Mouse (Mus musculus): Measurements from ENCODE around the gene Tns3. TPM values are rescaled to one million over a fixed set of nuclear protein-coding genes. Genes with fewer than 3 reads are reported as not detected.

The Tns3 gene
- total RNA-seq (2021): 10 to 100 TPM; 22.3 to 23.2 TPM
- long read RNA-seq, experiment 1, partial matches to known transcripts: 0 of 3 reads
- long read RNA-seq, experiment 1, other reads (novel, unspliced or antisense): 3 of 3 reads
- long read RNA-seq, experiment 2, partial matches to known transcripts: 2 of 3 reads
- long read RNA-seq, experiment 2, other reads (novel, unspliced or antisense): 1 of 3 reads

DNA sequence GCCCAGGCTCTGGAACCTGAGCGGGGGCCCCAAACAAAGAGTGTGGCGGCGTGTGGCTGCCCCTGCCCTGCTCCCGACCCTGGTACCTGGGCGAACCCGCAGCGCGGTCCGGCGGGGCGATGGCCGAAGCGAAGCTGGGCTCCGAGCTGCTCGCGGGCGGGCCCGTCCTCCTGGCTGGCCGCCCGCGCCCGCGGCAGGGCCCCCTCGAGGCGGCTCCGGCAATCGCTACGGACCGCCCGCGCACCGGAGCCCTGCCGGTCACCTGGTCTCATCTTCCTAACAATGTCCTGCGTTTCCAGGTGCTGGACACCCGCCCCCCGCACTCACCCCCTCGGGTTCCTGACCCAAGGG, at the start of gene Tns3:
TSS of gene Tns3 (minus strand) at position 143 of the 351 bp plus-strand sequence.
- peak in 1 of 2 experiments; percentile 66 for DNase-seq

DNA sequence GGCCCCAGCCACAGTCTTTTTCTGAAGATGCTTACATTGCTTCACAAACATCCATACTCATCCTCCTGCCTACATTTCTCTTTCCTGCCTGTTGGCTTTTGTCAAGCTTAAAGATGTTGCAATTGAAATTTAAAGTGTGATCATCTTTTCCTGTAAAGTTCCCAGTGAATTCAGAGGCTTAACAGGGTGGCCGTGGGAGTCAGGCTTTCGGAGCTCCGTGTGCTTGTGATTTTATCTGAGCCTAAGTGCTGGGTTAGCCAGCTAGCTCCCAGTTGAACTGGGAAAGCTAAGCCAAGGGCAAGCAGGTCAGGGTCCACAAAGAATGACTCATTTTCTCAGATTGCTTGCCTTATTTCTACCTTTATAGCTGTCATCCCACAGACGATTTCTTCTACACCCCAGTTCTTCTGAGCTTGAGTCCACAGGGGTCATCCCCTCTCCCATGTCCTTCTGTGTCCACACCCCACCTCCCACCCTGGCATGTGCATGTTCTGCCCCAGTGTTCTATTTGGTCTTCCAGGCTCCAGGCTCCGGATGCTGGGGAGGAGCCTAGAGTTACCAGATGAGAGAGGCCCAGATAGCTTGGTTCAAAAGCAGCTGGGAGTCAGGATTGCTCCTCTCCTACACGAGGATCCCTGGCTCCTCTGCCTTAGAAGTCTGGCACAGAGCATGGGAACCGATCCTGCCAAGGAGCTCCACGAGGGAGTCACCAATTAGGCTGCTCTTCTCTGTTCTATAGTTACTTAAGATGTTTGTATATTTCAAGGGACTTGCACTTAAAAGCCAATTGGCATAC, 42.1 kb upstream of the Tns3 start:
- DNase-seq: peak; percentile 26 to 58

DNA sequence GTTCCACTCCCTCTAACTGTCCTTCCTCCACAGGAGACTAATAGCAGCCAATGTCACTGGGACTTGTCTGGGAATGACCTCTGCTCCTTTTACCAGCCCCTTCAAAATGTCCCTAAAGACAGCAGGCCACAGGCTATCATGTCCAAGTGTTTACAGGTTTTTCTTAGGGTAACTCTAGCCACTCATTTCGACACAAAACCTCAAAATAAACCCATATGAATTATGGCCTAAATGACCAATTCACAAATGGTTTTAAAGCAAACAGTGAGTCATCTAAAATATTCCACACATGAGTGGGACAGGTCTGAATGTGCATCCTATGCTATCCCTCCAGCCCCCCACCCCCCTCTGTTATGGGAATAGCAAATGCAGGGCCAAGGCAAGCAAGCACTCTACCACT, 40.8 kb upstream of the Tns3 start:
- DNase-seq: no peak

DNA sequence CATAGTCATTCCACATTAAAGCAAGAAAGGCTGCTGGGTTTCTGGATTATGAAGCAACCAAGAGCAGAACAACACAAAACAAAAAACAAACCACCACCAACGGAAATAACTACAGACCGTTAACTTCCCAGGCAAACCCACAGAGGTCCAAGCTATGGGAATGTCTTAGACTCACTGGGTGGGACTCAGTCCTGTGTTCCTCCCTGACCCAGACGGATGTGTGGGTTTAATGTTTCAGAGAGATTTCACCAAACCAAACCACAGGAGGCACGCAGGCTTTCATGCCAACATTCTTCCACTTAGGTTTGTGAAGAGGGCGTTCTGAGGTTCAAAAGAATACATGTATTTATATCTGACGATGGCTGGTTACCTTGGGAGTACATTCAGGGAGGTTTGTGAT, 39.5 kb upstream of the Tns3 start:
- no peak for DNase-seq

DNA sequence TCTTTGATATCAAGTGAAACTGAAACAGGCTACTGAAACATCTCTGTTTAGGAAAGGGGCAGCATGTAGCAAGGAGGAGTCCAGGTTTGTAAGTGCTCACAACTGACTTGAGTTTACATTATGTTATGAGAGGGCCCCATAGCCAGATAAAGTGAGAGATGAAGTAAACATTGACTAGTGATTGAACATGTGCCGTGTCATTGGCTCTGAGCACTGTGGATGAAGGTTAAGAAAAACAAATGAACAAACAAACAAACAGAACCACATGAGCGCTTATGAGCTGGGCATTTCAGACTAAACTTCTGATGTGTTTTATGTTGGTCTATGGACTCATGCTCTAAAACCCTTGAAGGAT, 38.2 kb upstream of the Tns3 start:
- no peak for DNase-seq

DNA sequence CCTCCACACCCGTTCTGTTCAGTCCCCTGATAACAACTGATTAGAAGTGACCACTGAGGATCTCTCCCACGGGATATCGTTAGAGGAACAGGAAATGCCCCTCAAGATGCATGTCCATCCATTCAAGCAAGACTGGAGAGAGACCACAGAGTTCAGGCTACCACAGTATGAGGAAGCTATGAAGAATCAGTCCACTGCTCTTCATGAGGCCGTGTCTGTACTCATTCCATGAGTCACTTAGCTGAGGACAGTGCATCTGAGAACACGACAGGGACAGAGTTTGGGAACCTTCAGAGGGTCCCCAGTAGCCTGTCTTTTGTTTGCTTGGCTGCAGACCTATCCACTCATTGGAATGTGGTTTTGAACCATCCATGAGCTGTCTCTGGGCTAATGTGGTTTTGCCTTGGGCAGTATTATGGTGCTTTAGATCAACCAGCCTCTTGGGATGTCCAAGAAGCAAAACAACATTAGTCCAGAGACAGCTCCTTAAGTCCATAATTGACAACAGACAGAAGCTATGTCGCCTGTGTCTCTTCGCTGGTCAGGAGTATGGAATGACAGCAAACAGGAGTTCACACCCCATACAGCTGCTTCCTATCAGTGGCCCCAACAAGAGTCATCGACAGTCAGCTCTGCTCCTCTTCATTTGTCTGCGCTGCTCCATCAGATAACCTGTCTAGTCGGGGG, 37.7 kb upstream of the Tns3 start:
- DNase-seq: no peak

DNA sequence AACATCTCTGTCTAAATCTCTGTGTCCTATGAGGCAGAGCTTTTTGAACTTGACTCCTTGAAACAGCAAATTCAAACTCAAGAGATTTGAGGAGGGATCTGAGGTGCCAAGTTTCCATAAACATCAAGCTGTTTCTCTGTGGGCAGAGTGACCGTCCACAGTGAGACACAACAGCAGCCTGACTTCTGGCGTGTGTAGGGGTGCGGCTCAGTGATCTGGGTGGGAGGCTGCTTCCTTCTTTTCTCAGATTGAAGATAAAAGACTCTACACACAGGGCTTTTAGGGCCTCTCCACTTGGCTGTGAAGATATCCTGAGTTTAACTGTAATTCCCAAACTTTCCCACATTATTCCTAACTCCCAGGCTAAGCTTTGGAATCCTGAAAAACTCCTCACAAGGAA, 37.1 kb upstream of the Tns3 start:
- DNase-seq: peak in 1 of 2 experiments; percentile 14

DNA sequence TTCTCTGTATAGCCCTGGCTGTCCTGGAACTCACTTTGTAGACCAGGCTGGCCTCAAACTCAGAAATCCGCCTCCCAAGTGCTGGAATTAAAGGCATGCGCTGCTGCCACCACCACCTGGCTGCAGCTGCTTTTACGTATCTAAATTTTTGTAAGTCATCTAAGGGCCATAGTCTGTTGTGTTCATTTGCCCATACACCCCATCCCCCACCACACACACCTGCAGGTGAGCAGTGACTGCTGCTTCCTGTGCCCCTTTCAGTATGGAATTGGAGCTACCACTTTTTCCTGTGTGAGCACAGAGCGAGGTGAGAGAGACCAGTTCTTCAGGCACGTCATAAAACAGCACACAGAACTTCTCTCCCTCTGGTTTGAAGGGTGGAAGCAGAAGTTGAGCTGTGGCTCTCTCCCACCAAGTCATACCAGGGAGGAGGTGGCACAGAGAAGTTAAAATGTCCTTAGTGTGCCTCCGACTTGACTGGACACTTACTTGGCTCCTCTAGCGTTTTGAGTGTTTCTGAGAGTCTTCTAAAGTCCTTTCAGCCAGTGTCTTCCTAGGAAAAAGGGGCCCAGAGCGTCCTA, 36.4 kb upstream of the Tns3 start:
- DNase-seq: no peak

DNA sequence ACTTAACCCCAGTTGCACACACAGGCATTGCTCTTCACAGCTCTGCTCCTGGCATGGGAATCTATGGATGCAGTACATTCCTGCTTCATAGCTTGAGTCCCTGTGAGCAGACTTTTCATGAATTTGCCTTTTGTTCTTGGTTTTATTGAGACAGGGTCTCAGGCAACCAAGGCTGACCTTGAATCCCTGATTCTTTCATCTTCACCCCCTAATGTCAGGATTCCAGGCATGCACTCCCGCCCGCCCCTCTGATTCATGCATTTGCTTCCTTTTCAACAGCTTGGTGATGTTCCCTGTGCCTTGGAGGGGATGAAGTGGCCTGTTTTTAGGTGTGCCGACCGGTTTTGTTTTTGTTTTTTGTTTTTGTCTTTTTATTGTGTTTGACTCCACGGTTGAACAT, 35.4 kb upstream of the Tns3 start:
- DNase-seq: no peak

DNA sequence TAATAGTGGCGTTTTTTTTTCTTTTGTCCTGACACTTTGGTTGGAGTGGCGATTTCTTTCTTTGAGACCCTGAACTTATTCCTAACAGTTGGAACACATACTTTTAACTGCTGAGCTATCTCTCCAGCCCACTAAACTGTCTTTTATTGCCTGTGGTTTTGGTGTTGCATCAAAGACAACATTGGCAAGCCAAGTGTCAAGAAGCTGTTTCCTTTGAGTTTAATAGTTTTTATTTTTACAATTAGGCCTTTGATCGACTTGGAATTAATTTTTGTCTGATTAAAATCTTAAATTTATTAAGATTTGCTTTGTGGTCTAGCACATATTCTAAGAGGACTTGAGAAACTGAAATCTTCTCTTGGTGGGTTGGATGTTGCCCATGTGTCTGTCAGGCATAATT, 33.3 kb upstream of the Tns3 start:
- DNase-seq: no peak

DNA sequence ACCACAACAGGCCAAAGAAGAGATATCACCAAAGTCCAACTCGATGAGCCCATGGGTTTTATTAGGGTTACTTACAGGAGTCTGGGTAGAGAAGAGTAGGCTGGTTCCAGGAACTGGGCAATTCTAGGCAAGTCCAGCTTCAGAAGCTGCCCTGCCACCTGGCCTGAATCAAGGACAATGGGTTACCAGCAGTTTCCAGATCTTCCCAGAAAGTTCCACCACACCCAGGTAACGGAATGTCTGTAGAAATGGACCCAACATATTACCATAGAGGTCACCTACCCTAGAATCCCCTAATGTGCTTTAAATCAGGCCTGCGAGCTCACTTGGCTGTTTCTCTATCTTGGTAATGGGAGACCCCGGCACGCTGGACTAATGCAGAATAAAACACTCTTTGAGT, 29.8 kb upstream of the Tns3 start:
- no peak for DNase-seq

DNA sequence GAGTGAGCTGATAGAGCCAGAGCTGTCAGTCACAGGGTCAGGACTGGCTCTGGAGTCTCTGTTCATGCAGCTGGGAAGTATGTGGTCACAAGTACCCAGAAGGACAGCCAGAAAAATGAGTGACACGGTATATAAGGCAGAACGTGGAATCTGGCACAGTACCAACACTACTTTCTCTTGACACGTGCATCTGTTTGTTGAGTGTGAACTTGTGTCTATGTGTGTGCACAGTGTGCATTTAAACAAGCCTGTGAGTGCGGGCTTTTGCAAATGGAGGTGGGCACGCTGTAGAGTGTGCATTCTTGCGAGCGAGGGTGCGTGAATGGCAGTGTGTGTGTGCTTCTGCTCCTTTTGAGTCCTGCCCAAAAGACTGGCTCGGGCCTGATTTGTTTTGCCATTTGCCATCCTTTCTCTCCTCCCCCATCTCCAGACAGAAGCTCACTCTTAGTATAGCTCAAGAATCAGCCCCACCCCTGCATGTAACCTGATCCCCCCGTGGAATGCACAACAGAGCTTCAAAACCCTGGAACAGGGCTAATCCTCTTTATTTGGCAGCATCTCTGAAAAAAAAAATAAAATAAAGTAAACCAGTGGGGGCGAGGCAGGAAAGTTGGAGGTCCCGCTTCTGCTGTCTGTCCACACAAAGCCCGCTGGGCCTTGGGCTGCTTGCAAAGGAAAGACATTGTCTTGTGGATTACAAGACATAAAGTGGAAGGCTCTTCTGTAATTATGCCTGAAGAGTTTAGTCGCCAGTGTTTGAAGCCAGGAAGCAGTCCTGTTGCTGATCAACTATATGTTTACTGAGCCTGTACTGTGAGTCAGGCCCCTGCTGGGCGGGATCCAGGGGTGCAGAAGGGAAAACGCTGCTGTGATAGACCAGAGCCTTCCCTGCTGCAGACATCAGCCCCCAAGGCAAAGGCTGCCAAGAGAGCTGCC, 28.5 kb upstream of the Tns3 start:
- no peak for DNase-seq

DNA sequence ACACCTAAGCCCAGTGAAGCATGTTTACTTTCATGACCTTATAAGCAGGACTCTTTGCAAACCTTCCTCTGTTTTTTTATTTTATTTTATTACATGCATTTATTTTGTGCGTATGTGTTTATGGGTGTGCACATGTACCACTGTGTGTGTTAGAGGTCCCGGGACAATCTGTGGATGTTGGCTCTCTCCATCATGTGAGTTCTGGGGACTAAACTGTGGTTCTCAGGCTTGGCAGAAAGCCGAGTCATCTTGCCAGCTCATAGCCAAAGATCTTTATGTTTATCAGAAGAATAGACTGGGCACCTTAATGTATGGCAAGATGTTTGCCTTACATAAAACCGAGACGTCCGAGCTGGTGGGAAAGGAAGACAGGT, 27.8 kb upstream of the Tns3 start:
- no peak for DNase-seq

DNA sequence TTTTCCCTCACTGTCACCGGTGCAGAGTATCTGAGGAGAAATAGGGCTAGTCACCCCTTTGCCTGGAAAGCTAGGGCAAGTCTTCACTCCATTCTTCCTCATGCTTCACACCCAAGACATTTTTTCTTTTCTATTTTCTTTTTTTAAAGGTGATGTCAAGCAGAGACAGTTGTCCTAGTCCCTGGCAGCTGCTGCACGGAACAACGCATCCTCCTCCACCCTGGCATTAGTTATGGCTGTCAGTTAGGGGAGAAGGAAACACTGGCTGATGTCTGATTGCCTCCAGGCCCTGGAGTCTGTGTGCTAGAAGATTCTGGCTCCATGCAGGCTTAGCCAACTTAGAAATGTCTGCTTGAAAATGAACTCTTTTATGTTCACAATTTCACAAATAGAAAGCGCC, 27.3 kb upstream of the Tns3 start:
- DNase-seq: no peak

DNA sequence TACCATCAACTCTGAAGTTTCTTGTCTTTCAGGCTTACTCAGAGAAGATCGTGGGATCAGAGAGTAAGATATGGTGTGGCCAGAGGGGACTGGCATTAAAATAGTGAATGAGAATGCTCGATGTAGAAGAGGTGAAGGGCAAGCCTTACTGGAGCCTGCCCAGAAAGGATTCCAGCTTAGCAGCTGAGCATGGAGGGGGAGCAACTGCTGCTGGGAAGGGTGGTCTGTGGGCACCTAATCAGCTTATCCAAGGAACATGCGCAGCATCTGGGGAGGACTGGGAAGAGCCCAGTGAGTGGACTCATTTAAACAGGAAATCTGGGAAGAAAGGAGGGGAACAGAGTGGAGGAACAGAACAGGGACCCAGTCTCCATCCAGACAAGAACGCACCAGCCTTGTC, 26.3 kb upstream of the Tns3 start:
- no peak for DNase-seq

DNA sequence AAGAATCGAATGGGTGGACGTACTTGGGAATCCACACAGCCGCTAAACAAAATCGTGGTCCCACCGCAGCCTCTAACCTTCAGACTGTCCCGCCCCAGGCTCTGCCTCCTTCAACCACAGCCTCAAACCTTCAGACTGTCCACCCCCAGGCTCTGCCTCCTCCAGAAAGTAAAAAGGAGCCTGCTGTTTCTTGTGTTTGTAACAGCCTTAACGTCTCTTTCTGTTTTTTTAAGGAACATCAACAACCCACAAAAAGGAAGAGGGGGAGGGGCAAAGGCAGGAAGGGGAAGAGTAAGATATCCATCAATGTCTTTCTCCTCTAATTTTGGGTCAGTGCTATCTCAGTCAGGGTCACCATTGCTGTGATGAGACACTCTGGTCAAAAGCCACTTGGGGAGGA, 25.2 kb upstream of the Tns3 start:
- DNase-seq: peak in 1 of 2 experiments; percentile 65

DNA sequence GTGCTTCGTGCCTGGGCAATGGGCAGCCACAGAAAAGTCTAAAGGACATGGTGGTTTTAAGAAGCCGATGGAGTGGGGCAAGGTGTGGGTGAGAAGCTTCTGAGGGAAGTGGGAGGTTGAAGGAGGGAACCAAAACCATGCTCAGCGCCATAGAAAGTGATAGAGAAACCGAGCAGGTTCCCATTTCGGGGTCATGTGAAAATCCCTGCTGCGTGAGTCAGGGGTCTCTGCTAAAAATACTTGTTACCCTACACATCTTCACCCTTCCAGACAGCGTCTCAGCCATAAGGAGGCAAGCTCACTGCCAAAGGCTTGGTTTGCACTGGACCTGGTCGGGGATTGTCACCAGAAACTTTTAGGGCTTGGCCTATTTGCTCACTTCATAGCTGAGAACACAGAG, 24.6 kb upstream of the Tns3 start:
- no peak for DNase-seq

DNA sequence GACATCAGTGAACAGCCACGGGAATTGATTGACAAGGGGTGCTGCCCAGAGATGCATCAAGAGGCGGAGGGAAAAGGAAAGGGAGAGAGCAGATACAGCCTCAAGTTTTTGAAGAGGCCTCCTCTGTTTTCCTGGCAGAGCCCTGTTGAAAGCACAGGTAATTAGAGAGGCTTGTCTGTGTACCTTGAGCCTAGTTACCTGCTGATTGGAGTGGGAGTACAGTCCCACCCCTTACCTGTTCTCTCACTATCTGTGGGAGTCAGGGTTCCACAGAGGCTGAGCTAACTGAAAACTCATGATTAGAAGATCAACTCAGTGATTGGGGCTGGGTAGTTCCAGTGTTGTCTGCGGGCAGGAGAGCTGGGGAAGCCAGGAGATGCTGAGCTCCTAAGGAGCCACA, 22.2 kb upstream of the Tns3 start:
- DNase-seq: no peak

DNA sequence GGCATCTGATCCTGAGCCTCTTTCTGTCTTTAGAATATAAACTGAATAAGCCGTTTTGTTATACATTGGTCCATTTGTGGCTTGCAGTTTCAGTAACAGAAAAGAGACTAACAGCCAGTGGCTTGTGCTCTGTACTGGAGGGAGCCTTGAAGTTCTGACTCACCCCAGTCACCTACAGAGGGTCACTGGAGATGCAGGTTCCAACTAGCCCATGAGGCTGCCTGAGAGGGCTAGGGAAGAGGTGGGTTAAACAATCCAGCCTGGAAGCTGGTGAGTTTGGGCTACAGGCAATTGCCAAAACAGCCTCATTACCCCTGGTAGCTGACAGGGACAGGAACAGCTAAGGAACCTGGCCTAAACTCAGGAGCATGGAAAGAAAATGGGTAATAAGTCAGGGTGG, 21.7 kb upstream of the Tns3 start:
- no peak for DNase-seq

DNA sequence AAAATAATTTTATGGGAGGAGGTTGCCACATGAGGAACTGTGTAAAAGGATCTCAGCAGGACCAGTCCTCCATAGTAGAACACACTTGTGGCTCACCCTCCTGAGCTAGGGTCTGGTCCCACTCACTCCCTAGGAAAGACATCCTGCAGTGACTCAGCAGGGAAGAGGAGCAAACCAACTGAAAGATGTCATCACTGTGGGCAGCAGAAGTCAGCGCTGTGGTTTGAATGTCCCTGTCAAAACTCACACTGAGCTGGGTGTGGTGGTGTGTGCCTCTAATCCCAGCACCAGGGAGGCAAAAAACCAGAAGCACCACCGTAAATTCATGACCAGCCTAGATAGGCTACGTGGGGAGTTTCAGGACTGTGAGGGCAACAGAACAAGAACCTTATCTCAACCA, 20.9 kb upstream of the Tns3 start:
- no peak for DNase-seq

DNA sequence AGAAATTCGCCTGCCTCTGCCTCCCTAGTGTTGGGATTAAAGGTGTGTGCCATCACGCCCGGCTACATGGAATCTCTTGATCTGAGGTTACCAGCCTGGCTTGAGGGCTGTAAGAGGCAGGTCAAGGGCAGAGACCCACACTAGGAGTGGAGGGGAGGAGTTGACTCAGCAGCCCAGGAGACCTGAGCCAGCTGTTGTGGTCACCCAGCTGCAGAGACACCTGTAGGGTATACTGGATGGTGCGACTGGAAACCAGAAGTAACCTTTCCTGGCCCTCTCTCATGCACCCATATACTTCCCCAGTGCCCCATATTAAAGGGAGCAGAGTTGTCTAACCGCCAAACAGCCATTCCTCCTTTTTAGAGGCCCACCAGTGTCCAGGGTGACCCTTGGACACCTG, 19.9 kb upstream of the Tns3 start:
- no peak for DNase-seq

DNA sequence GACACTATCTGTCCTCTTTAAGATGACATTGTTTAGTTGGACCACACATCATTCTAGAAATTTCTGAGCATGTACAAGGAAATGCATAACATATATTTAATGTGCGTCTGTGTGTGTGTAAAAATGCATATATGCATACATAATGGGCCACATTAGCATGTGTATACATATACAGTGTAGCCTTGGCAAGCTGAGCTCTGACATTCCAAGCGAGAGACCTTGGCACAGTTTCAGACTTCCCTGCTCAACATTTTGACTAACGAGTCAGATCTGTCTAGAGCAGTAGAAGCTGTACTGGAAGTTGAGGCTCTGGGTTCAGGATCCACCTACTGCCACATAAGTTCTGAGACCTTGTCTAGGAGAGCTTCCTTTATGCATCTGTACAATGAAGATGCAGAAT, 17.0 kb upstream of the Tns3 start:
- no peak for DNase-seq

Data from heart, adult 18-20 months (tissue).